Mouse (Mus musculus) lung, postnatal 0 days (tissue): ENCODE measurements around the gene Fam131b. TPM values are rescaled to one million over a fixed set of nuclear protein-coding genes. Genes with fewer than 3 reads are reported as not detected.

Experiments used
- ATAC-seq: fragments of 200-750 bp; cut with Nextera tagmentation; 2 replicates; pipeline ENCODE4 v1.8.0; 2017; ENCODE audit warnings: moderate library complexity
- DNase-seq: peaks from one replicate; pipeline ENCODE4 v3.0.0-alpha.2; 2016; ENCODE audit warnings: low spot score
- H3K27ac ChIP-seq: fragments of 300-500 bp; sonication (generic); 2 replicates; pipeline ENCODE4 v1.5.1; 2014; ENCODE audit warnings: antibody characterized with exemption, mild to moderate bottlenecking, low read length, mixed read lengths
- H3K27me3 ChIP-seq: fragments of 300-500 bp; sonication (generic); replicated peaks from 2 replicates; pipeline ENCODE4 v1.6.1; 2014; ENCODE audit warnings: low read length, mixed read lengths; ENCODE audit not compliant: insufficient read depth
- H3K36me3 ChIP-seq: fragments of 300-500 bp; sonication (generic); 2 replicates; pipeline ENCODE4 v1.6.1; 2014; ENCODE audit warnings: low read length, mixed read lengths; ENCODE audit not compliant: insufficient read depth
- H3K4me1 ChIP-seq: fragments of 300-500 bp; sonication (generic); 2 replicates; pipeline ENCODE4 v1.6.1; 2014; ENCODE audit warnings: antibody characterized with exemption, low read depth, low read length, mixed read lengths; ENCODE audit not compliant: insufficient read depth
- H3K4me2 ChIP-seq: fragments of 300-500 bp; sonication (generic); replicated peaks from 2 replicates; pipeline ENCODE4 v1.6.1; 2014; ENCODE audit warnings: low read depth, mild to moderate bottlenecking, low read length, moderate library complexity, mixed read lengths
- H3K4me3 ChIP-seq: fragments of 300-500 bp; sonication (generic); 2 replicates; pipeline ENCODE4 v1.5.1; 2014; ENCODE audit warnings: low read depth, low read length
- H3K9ac ChIP-seq: fragments of 300-500 bp; sonication (generic); replicated peaks from 2 replicates; pipeline ENCODE4 v1.6.1; 2014; ENCODE audit warnings: low read depth, mild to moderate bottlenecking
- H3K9me3 ChIP-seq: fragments of 300-500 bp; sonication (generic); 2 replicates; pipeline ENCODE4 v1.6.1; 2016; ENCODE audit warnings: low read length, mixed read lengths
- CTCF ChIP-seq: IDR thresholded peaks from 2 replicates; pipeline ENCODE4 v1.5.1; 2016; ENCODE audit warnings: antibody characterized with exemption, mild to moderate bottlenecking
- EP300 ChIP-seq: IDR thresholded peaks from 2 replicates; pipeline ENCODE4 v1.6.1; 2016; ENCODE audit warnings: antibody characterized with exemption, mild to moderate bottlenecking, control low read depth
- WGBS: fragments of 180-500 bp; shearing (Covaris S2); extraction: QIAGEN DNeasy Blood & Tissue Kit; methylation state at CpG from one replicate; pipeline ENCODE4 v1.1.7; 2014; 5-methylcytosine and 5-hydroxymethylcytosine counted together
- polyA plus RNA-seq: library from polyadenylated mRNA; unstranded; fragments of >200 nt; fragmentation: Nextera tagmentation; extraction: Ambion mirVana; gene quantifications from 2 replicates; pipeline ENCODE4 v1.2.1, GENCODE M21; 2015

Gene Fam131b
- polyA plus RNA-seq, 1 experiment from 2014 or later, result not detected

DNA sequence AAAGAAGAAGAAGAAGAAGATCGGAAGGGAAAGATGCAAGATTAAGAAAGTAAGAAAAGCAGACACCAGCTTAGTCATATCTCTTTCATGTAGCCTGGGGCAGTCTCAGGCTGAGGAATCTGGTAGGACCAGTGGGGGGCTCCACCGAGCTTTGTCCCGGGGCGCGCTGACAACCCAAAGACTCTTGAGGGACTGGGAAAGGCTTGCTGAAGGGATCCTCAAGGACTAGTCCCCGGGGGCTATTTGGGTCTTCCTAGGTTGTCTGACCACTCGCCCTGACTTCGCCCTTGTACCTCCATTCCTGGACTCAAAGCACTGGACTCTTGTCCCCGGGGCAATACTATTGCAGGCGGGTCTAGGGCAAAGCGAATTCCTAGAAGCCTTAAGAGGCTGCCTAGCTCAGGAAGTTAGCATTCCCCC is 24.6 kb upstream of the Fam131b start:
- Histone ChIP-seq H3K9me3 (no peaks in the 10 kb centered on the region), H3K36me3 (no peaks in the 10 kb centered on the region; the same call in 1 of the 2 replicates), H3K4me2 (peak overlapping the region; percentile 84), H3K4me3 (peak overlapping the region; percentile 99), H3K9ac (peak overlapping the region; percentile 96), H3K27ac (peak overlapping the region; percentile 98), H3K27me3 (no peaks in the 10 kb centered on the region), H3K4me1 (peaks cover 23% of the 10 kb centered on the region; the same call in 1 of the 2 replicates)
- 2% methylated on average over 11 of the region's 11 CpGs for WGBS
- peak; percentile 31 for ATAC-seq
- no peak; the same call in 1 of the 2 replicates for TF ChIP-seq EP300
- peak; percentile 72 for TF ChIP-seq CTCF
- DNase-seq, result peak; percentile 89

GRCm38 (mm10) chr6:42348281-42349005 is 24.0 kb upstream of the Fam131b start:
- Histone ChIP-seq H3K4me1 (peaks cover 23% of the 10 kb centered on the region; the same call in 1 of the 2 replicates), H3K9ac (no peak overlapping the region), H3K36me3 (no peaks in the 10 kb centered on the region; the same call in 1 of the 2 replicates), H3K27ac (peak overlapping the region; percentile 98; the same call in 1 of the 2 replicates), H3K4me2 (peak overlapping the region; percentile 84), H3K9me3 (no peaks in the 10 kb centered on the region), H3K4me3 (peak overlapping the region; percentile 99; the same call in 1 of the 2 replicates), H3K27me3 (no peaks in the 10 kb centered on the region)
- no peak for TF ChIP-seq EP300
- TF ChIP-seq CTCF, result no peak
- 40% methylated on average over 12 of the region's 12 CpGs for WGBS
- ATAC-seq, result no peak
- DNase-seq, result no peak

DNA sequence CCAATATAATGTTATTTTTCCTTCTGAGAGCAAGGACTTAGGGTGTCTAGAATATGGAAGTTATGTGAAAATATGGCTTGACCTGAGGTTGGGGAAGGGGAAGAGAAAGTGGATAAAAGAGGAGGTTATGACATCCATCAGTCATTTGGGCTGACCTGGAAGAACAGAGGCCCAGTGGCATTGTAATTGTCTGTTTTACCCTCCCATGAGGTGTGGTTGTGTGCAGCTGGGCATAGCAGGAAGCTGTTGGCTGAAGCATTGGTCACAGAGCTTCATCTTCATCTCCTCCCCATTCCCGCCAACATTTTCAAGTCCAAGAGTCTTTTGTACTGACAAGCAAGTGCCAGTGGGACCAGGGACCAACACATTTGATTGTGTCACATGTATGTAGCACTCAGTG is 19.8 kb upstream of the Fam131b start:
- no peaks in the 10 kb centered on the region; the same call in 1 of the 2 replicates for H3K4me1 ChIP-seq

GRCm38 (mm10) chr6:42343361-42344120 is 19.1 kb upstream of the Fam131b start:
- no peaks in the 10 kb centered on the region for H3K27me3 ChIP-seq
- H3K9me3 ChIP-seq, result no peaks in the 10 kb centered on the region
- H3K36me3 ChIP-seq, result no peaks in the 10 kb centered on the region
- ATAC-seq, result no peak
- WGBS, result 71% methylated on average over 9 of the region's 9 CpGs
- no peak overlapping the region for H3K9ac ChIP-seq
- DNase-seq, result no peak
- no peak overlapping the region for H3K4me3 ChIP-seq
- H3K4me1 ChIP-seq, result no peaks in the 10 kb centered on the region; the same call in 1 of the 2 replicates
- H3K4me2 ChIP-seq, result no peak overlapping the region
- TF ChIP-seq EP300 (no peak), CTCF (no peak)
- H3K27ac ChIP-seq, result no peak overlapping the region

More for the DNA sequence above, 19.8 kb upstream of the Fam131b start:
- Histone ChIP-seq H3K4me2 (no peak overlapping the region), H3K27me3 (no peaks in the 10 kb centered on the region), H3K27ac (no peak overlapping the region), H3K36me3 (no peaks in the 10 kb centered on the region), H3K9ac (no peak overlapping the region), H3K4me3 (no peak overlapping the region), H3K9me3 (no peaks in the 10 kb centered on the region)
- ATAC-seq, result no peak
- WGBS, result 67% methylated on average over 1 of the region's 1 CpGs
- DNase-seq, result no peak
- TF ChIP-seq EP300 (no peak), CTCF (no peak)

- Histone ChIP-seq H3K27ac (no peak overlapping the region), H3K4me1 (no peaks in the 10 kb centered on the region), H3K4me2 (no peak overlapping the region), H3K27me3 (no peaks in the 10 kb centered on the region), H3K9me3 (no peaks in the 10 kb centered on the region), H3K4me3 (no peak overlapping the region), H3K36me3 (no peaks in the 10 kb centered on the region), H3K9ac (no peak overlapping the region)
- ATAC-seq (no peak), DNase-seq (no peak)
- WGBS, result 57% methylated on average over 1 of the region's 1 CpGs
- TF ChIP-seq CTCF (no peak), EP300 (no peak)
These were observed 17.7 kb upstream of the Fam131b start for GRCm38 (mm10) chr6:42342171-42342570.

DNA sequence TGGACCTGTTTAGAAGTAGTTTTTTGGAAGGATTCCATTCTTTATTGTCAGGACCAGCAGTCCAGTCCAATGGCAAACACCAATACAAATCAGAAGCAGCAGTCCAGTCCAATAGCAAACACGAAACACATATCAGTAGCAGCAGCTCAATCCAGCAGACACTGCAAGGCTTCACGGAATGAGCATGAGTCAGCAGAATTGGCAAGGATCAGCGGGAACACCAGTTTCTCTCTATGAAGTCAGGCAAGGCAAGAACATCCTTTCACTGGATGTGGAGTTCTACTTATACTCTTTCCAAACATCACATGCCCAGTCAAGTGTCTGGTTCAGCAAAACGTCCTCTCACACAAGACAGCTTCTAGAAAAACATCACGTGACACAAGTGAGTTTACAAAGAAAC is 15.5 kb upstream of the Fam131b start:
- Histone ChIP-seq H3K27ac (no peak overlapping the region), H3K27me3 (no peaks in the 10 kb centered on the region), H3K36me3 (no peaks in the 10 kb centered on the region), H3K9me3 (no peaks in the 10 kb centered on the region), H3K4me1 (no peaks in the 10 kb centered on the region), H3K9ac (no peak overlapping the region), H3K4me2 (no peak overlapping the region), H3K4me3 (no peak overlapping the region)
- ATAC-seq (peak; percentile 40; the same call in 1 of the 2 replicates), DNase-seq (peak; percentile 43)
- TF ChIP-seq EP300 (no peak), CTCF (no peak)
- WGBS, result 51% methylated on average over 5 of the region's 5 CpGs
